Mouse (Mus musculus) neural tube, embryonic 10.5 days (tissue): ENCODE data around the gene Olfr441.
"Not testable (repeated sequence)": the region's sequence is repeated elsewhere in the genome, so short reads cannot be mapped to it uniquely, and the experiment has no call there.

Source experiments
- DNase-seq: peaks from one replicate; pipeline ENCODE4 v3.0.0-alpha.2; 2017; ENCODE audit warnings: low spot score; ENCODE audit errors: extremely low spot score

Gene Olfr441

GRCm38 (mm10) chr6:43106069-43106468 is at the start of gene Olfr441:
TSS of gene Olfr441 (plus strand) at chr6:43106369.
- not testable (repeated sequence) for DNase-seq

GRCm38 (mm10) chr6:43078750-43079149 is 27.4 kb upstream of the Olfr441 start:
- DNase-seq: no peak

- DNase-seq: not testable (repeated sequence)
These were observed 24.8 kb upstream of the Olfr441 start for GRCm38 (mm10) chr6:43081405-43081804.

GRCm38 (mm10) chr6:43146267-43146666 is 40.1 kb downstream of the Olfr441 start, which contains the start of gene Olfr237-ps1:
TSS of gene Olfr237-ps1 (plus strand) at chr6:43146567.
- not testable (repeated sequence) for DNase-seq

- DNase-seq: no peak
These were observed 53.3 kb downstream of the Olfr441 start for GRCm38 (mm10) chr6:43159502-43159901.

GRCm38 (mm10) chr6:43162982-43163381 is 56.8 kb downstream of the Olfr441 start, which contains the start of gene Olfr437:
TSS of gene Olfr437 (plus strand) at chr6:43163282.
- no peak for DNase-seq

GRCm38 (mm10) chr6:43167246-43167645 is 61.1 kb downstream of the Olfr441 start:
- no peak for DNase-seq
